Mouse (Mus musculus) ovary, postnatal 10 days (tissue): ENCODE data around the gene Heatr5a.
A peak's percentile ranks its signal among the peaks of the same experiment; 100 is the strongest.

Experiments
- DNase-seq: peaks from one replicate; pipeline ENCODE4 v3.0.0; 2022; ENCODE audit warnings: low spot score

Heatr5a gene

DNA sequence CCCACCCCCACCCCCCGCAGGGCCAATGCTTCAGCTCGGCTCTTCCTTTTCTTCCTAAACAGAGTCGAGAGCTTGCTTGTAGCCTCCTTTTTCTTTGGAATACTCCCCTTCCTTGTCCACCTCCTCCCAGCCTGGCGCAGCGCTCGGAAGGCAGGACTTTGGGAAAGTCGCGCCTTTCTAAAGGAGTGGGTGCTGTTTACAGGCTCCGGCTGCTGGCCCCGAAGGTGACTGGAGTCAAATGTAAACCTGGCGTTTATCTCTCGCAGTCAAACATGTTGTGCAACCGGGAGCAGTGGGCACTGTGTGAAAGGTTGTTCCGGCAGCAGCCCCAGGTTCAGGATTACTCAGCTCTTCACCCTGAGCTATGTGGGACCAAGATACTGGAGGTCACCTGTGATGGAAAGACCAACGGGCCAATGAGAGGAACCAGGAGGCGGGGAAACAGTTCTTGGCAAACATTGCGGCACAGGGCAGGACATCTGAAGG, 126.3 kb downstream of the Heatr5a start:
- DNase-seq = peak; percentile 93

DNA sequence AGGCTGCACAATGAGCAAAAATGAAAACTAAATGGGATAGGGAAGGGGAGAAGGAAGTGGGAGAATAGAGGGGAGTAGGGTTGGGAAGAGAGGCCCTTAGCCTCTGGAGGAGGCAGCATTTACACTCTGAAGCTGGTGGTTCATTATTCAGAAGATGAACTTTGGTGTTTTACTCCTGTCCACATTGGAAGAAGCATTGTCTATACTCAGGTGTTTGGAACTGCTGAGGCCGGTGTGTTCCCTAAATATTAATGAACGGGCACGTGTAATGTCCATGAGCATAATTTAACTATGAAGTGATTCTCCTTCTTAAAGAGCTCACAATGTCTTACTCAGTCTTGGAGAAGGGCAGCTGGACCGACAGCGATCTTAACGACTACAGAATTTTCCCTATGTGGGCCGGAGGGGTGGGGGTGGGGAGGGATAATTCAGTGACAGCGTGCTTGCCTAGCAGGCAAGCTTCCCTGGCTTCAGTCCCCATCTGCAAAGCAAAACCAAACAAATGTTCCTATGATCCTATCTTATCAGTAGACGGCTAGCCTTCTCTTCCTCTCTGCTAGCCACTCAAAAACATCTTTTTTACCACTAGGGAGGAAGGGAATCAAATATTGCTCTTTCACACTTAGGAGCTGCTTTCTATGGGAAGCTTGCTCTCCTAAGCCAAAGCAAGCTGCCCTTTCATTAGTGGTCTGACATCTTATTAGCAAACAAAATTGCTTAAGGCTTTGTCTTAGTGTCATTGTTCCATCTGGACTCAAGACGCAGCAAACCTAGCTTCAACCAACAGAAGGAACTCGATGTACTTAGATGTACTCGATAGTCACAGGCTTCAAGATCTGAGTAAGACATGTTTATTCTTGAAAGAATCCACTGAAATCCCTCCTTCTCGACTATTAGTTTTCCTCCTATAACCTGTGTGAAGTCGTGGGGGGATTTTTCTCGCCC, 127.3 kb downstream of the Heatr5a start:
- DNase-seq = no peak

DNA sequence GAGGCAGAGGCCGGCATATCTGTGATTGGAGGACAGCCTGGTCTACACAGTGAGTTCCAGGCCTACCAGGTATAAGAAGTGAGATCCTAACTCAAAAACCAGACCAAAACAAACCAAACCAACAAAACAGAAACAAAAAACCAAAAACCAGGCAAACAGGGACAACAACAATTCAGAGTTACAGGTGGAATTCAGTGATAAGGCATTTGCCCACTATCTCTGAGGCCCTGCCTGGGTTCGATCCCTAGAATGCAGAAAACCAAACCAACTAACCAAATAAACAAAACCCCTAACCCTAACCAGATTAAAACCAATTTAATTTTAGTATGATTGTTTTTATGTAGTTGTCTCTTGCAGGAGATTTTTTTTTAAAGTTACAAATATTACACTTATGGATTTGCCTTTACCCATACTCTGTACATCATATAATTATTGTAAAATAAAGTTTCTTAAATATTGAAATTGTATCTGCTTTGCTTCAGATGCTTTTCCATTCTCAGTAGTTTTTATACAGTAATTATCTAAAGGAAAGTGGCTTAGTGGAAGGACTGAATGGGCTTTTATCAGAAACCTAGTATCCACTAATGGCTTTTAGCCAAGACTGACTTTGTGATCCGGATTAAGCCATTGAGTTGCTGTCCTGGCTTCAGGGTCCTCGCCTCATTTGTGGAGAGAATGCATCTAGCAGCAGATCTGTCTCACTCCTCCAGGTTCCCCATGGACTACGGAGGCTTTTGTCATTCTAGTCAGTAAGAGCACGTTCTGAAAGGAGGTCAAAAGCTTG, 128.8 kb downstream of the Heatr5a start:
- DNase-seq = no peak

DNA sequence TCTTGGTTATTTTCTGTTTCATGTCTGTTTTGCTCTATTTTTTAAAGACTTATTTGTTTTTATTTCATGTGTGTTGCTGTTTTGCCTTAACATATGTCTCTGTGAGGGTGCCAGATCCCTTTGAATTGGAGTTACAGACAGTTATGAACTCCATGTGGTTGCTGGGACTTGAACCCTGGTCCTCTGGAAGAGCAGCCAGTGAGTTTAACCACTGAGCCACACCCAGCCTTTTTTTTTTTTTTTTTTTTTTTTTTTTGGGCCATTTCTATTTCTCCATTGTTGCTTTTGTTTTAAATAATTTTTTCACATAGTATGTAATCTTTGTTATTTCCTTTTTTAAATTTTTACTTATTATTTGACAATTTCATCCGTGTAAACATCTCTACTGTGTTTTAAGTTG, 131.3 kb downstream of the Heatr5a start:
- DNase-seq = no peak

DNA sequence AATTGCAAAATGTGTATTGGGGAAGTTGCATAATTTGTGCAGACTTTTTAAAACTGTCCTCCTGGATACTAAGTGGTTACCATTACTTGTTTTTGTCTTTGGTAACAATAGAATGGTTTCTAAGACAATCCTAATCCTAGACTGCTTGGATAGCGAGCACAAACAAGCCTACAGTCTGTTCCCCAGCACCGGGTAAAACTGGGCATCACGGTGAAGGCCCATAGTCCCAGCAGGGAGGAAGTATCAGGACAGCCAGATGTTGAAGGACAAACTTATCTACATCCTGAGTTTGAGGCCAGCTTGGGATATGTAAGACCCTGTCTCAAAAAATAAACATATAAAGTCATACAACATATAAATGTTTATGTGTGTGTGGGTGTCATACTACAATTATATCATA, 135.9 kb downstream of the Heatr5a start:
- DNase-seq = no peak

DNA sequence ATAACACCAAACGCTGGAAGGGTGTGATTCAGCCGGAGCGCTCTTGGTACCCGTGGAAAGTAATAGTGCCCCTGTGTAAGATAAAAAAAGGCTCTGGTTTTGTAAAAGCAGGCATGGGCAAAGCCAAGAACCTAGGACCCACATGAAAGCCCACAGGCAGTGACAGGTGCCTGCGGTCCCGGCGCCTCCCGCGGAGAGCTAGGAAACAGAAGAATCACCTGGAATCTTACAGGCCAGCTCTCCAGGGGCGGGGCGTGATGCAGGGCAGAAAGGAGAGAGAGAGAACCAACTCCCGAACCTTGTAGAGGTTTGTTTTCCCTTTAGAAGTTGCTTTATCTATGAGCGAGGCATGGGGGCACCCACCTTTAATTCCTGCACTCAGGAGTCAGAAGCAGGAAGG, 139.2 kb downstream of the Heatr5a start:
- no peak for DNase-seq

DNA sequence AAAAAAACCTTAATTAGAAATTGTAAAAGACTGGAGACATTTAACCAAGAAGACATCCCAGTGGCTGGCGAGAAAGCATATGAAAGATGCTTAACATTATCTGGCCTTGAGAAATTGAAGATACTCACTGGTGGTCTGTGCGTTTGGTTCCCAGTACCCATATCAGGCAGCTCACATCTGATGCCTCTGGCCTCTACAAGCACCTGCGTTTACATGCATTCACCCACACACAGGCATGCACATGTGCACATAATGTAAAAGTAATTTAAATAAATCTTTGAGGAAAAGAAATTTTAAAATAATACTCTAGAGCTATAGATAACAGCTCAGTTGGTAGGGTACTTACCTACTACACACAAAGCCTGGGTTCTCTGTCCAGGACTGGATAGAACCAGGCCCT, 139.8 kb downstream of the Heatr5a start:
- no peak for DNase-seq

DNA sequence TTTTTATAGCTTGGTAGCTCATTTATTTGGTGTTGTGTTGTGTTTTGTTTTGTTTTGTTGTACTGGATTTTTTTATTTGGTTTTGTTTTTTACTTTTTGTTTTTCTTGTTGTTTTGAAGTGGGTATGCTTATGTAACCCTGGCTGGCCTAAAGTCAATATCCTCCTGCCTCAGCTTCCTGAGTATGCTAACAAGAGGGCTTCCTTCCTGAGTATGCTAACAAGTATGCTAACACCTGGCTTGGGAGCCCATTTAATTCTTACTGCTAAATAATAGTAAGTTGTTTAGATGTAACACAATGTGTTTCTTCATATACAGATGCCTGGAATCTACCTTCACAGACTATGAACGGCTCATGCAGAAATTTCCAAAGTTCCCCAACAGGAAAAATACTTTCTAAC, 140.4 kb downstream of the Heatr5a start:
- no peak for DNase-seq

DNA sequence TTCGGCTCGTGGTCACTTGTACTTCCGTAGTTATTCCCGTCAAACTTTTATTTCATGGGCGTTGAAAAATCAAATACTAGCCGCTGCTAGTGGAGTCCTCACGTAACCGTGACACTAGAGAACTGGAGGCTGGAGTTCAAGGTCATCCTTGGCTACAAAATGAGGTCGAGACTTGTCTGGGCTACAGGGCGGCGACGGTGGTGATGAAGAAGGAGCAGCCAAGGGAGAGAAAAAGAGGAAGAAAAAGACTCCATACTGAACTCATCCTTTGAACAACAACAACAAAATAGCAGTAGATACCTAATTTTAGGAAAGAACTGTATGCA, 141.1 kb downstream of the Heatr5a start:
- DNase-seq = no peak

DNA sequence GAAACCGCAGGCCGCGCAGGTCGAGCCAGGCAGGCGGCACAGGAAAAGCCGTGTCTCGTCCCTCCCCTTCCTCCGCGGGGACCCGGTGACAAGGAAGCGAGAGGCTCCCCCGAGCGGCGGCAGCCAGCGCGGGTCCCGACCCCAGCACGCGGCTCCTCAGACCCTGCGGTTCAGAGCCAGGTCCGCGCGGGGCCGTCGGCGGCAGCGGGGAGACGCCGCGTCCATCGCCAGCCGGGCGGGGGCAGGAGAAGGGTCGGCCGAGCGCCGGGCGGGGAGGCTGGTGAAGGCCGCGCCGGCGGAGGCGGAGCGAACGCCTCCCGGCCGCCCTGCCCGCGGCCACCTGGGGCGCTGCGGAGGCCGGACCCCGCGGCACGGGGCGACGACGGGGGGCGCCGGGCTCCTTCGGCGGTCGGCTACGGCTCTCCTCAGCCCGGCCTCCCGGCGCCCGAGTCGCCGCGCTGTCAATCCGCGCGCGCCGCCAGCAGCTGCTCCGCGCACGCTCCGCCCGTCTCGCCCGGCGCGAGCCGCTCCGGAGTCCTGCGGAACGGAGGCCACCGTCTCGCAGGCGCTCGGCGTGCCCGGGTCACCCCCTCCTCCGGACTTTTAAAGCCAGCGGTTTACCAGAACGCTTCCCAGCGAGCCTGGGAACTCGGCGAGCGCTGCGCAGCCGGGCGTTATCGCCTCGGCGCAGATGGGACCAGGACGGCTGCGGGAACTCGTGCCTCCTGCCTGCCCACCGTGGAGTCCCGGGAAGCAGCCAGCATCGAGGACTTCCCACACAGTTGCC, 141.6 kb downstream of the Heatr5a start, which contains the start of gene Hectd1:
Gene Hectd1, minus strand, starts transcription at position 247 of the 787 bp plus-strand sequence.
- peak; percentile 88 for DNase-seq

DNA sequence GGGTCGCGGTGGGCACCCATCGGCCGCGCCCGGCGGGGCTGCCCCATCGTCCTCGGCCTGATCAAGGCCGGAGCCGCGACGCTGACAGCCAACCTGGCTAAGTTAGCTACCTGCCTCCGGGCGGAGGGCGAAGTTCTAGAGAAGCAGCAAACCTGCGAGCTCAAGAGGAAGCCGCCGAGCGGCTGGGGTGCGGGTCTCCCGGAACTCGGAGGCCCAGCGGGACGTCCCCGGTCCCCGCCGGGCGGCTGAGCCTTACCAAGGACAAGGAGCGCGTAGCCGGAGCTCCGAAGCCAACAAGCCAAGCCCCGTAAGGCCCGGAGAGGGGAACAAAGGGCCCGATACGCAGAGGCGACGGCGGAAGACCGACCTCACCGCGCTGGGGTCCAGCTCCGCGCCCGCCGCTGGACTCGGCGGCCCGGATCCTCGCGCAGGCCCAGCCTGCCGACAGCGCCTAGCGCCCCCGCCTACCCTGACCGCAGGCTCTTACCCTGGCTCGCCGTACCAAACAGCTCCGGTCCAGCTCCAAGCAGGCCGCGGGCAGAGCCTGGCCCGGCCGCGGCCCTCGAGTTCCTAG, 142.3 kb downstream of the Heatr5a start:
- no peak for DNase-seq

DNA sequence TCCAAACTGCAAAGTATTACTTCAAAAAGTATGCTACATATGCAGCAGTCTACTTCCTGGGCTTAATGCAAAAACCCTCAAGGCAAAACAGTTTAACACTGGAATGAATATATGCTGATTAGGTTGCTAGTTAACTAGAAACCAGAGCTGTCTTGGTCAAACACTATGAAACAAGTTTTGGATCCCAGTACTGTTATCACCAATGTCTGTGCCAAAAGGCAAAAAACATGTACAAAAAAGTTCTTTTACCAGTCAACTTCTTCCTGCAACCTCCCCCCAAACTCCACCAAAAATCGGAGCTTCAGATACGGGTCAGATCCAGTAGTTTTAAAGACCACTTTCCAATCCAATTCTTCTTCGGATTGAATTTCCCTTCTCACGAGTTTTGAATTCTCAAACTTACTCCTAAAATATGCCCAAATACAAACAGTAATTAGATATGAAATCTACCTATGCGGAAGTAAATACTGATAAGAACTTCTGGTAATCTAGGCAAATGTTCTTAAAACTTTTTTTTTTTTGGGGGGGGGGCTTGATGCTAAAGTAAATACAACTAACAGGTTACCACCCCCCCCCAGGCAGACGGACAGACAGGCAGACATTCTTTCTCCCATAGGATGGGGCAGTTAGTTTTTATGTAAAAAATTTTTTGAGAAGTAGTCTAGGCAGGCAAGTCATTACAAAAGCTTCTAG, 143.0 kb downstream of the Heatr5a start:
- no peak for DNase-seq
